Mouse (Mus musculus) limb, embryonic 14.5 days (tissue): ENCODE data around the gene Tmem74b. TPM values are rescaled to one million over a fixed set of nuclear protein-coding genes. Genes with fewer than 3 reads are reported as not detected.

ENCODE experiments used
- ATAC-seq: fragments of 200-750 bp; cut with Nextera tagmentation; 2 replicates; pipeline ENCODE4 v1.8.0; 2017; ENCODE audit warnings: low read depth, moderate number of reproducible peaks, moderate TSS enrichment; ENCODE audit not compliant: low FRiP score
- DNase-seq: peaks from one replicate; pipeline ENCODE4 v3.0.0-alpha.2; 2015; ENCODE audit warnings: low spot score
- H3K27ac ChIP-seq: fragments of 300-500 bp; sonication (generic); replicated peaks from 2 replicates; pipeline ENCODE4 v1.5.1; 2014; ENCODE audit warnings: low read depth, mild to moderate bottlenecking, low read length, moderate library complexity, mixed read lengths
- H3K27me3 ChIP-seq: fragments of 300-500 bp; sonication (generic); 2 replicates; pipeline ENCODE4 v1.6.1; 2014; ENCODE audit warnings: low read length, mixed read lengths; ENCODE audit not compliant: control insufficient read depth, insufficient read depth
- H3K36me3 ChIP-seq: fragments of 300-500 bp; sonication (generic); 2 replicates; pipeline ENCODE4 v1.6.1; 2014; ENCODE audit warnings: mild to moderate bottlenecking, low read length, moderate library complexity, mixed read lengths; ENCODE audit not compliant: control insufficient read depth, insufficient read depth
- H3K4me1 ChIP-seq: fragments of 300-500 bp; sonication (generic); 2 replicates; pipeline ENCODE4 v1.6.1; 2014; ENCODE audit warnings: antibody characterized with exemption, low read length, mixed read lengths; ENCODE audit not compliant: control insufficient read depth, insufficient read depth
- H3K4me2 ChIP-seq: fragments of 300-500 bp; sonication (generic); replicated peaks from 2 replicates; pipeline ENCODE4 v1.6.1; 2014; ENCODE audit warnings: low read depth, mild to moderate bottlenecking, low read length, moderate library complexity; ENCODE audit not compliant: severe bottlenecking
- H3K4me3 ChIP-seq: fragments of 300-500 bp; sonication (generic); replicated peaks from 2 replicates; pipeline ENCODE4 v1.5.1; 2014; ENCODE audit warnings: low read length
- H3K9ac ChIP-seq: fragments of 300-500 bp; sonication (generic); 2 replicates; pipeline ENCODE4 v1.6.1; 2014; ENCODE audit warnings: mild to moderate bottlenecking, low read depth, low read length, moderate library complexity; ENCODE audit not compliant: severe bottlenecking
- H3K9me3 ChIP-seq: fragments of 300-500 bp; sonication (generic); 2 replicates; pipeline ENCODE4 v1.6.1; 2016; ENCODE audit warnings: low read length; ENCODE audit not compliant: control insufficient read depth
- POLR2A ChIP-seq: fragments of 200-500 bp; IDR thresholded peaks from 2 replicates; pipeline ENCODE4 v1.8.0; 2012; ENCODE audit warnings: inconsistent platforms, mild to moderate bottlenecking, moderate library complexity, borderline replicate concordance; ENCODE audit not compliant: insufficient read depth, insufficient read length; ENCODE audit errors: extremely low read depth
- WGBS: fragments of 180-500 bp; shearing (Covaris S2); extraction: QIAGEN DNeasy Blood & Tissue Kit; methylation state at CpG from one replicate; pipeline ENCODE4 v1.1.7; 2014; 5-methylcytosine and 5-hydroxymethylcytosine counted together
- polyA plus RNA-seq, 2 experiments: library from polyadenylated mRNA; depleted of rRNA in 1 of 2; stranded (reverse) in 1 of 2; unstranded in 1 of 2; fragments of >200 nt; fragmentation: Nextera tagmentation in 1 of 2; extraction: Ambion mirVana in 1 of 2; gene quantifications; 2 replicates each; pipeline versions ENCODE4 v1.2.1 to v1.2.3; 2012 to 2014

Gene Tmem74b
- polyA plus RNA-seq (2012; rRNA removed) (2.7 and 3.5 TPM in 2 replicates), polyA plus RNA-seq (2014; fragmentation: Nextera tagmentation; extraction: Ambion mirVana) (2.2 and 2.5 TPM in 2 replicates)

- Histone ChIP-seq H3K4me3 (peak within 1 kb of the TSS; percentile 63), H3K9ac (peak within 1 kb of the TSS; percentile 80), H3K36me3 (no peaks in the 10 kb centered on the region), H3K4me1 (0 out of 2 replicates have a peak, but pooled peaks cover 4% of the 10 kb centered on the region), H3K27ac (no peak within 1 kb of the TSS), H3K4me2 (peak within 1 kb of the TSS; percentile 99), H3K27me3 (peaks cover 21% of the 10 kb centered on the region; the same call in 1 of the 2 replicates), H3K9me3 (no peaks in the 10 kb centered on the region)
- DNase-seq (no peak), ATAC-seq (no peak)
- 3% methylated on average over 25 of the region's 25 CpGs for WGBS
- TF ChIP-seq POLR2A: no peak
These were observed at the start of gene Tmem74b for GRCm38 (mm10) chr2:151701231-151702145. Gene Tmem74b, plus strand, starts transcription at chr2:151702008.

GRCm38 (mm10) chr2:151652053-151652452, 49.8 kb upstream of the Tmem74b start:
- WGBS: 70% methylated on average over 1 of the region's 1 CpGs
- Histone ChIP-seq H3K4me3 (no peak overlapping the region), H3K9ac (no peak overlapping the region), H3K36me3 (no peaks in the 10 kb centered on the region), H3K9me3 (no peaks in the 10 kb centered on the region), H3K27ac (no peak overlapping the region), H3K4me2 (no peak overlapping the region), H3K4me1 (no peaks in the 10 kb centered on the region), H3K27me3 (no peaks in the 10 kb centered on the region)
- no peak for DNase-seq
- no peak for ATAC-seq
- TF ChIP-seq POLR2A: no peak

- Histone ChIP-seq H3K9me3 (no peaks in the 10 kb centered on the region), H3K9ac (no peak within 1 kb of the TSS), H3K36me3 (no peaks in the 10 kb centered on the region), H3K4me3 (no peak within 1 kb of the TSS), H3K4me1 (no peaks in the 10 kb centered on the region), H3K27me3 (peaks cover 5% of the 10 kb centered on the region; the same call in 1 of the 2 replicates), H3K4me2 (no peak within 1 kb of the TSS), H3K27ac (no peak within 1 kb of the TSS)
- DNase-seq: no peak
- no peak for TF ChIP-seq POLR2A
- 70% methylated on average over 3 of the region's 3 CpGs for WGBS
- ATAC-seq: no peak
These were observed 33.4 kb upstream of the Tmem74b start, which contains the start of gene Rad21l for GRCm38 (mm10) chr2:151668433-151668832. Gene Rad21l, minus strand, starts transcription at chr2:151668533.

GRCm38 (mm10) chr2:151670026-151670967, 31.5 kb upstream of the Tmem74b start:
- no peak for DNase-seq
- WGBS: 40% methylated on average over 46 of the region's 48 CpGs

GRCm38 (mm10) chr2:151670968-151671329, 30.9 kb upstream of the Tmem74b start:
- no peak overlapping the region for H3K27ac ChIP-seq
- DNase-seq: no peak
- no peak for TF ChIP-seq POLR2A
- ATAC-seq: no peak
- no peaks in the 10 kb centered on the region for H3K9me3 ChIP-seq
- H3K4me2 ChIP-seq: no peak overlapping the region
- H3K9ac ChIP-seq: no peak overlapping the region
- H3K4me1 ChIP-seq: no peaks in the 10 kb centered on the region
- no peaks in the 10 kb centered on the region for H3K36me3 ChIP-seq
- H3K27me3 ChIP-seq: peaks cover 5% of the 10 kb centered on the region; the same call in 1 of the 2 replicates
- 35% methylated on average over 1 of the region's 1 CpGs for WGBS
- H3K4me3 ChIP-seq: no peak overlapping the region

More at GRCm38 (mm10) chr2:151670026-151670967, 31.5 kb upstream of the Tmem74b start:
- no peak overlapping the region for H3K9ac ChIP-seq
- ATAC-seq: no peak; the same call in 1 of the 2 replicates
- no peaks in the 10 kb centered on the region for H3K36me3 ChIP-seq
- H3K4me2 ChIP-seq: no peak overlapping the region
- no peaks in the 10 kb centered on the region for H3K4me1 ChIP-seq
- no peak overlapping the region for H3K27ac ChIP-seq
- H3K9me3 ChIP-seq: no peaks in the 10 kb centered on the region
- no peak overlapping the region for H3K4me3 ChIP-seq
- peaks cover 5% of the 10 kb centered on the region; the same call in 1 of the 2 replicates for H3K27me3 ChIP-seq
- TF ChIP-seq POLR2A: no peak
